Mouse (Mus musculus): Measurements from ENCODE around the gene Ctnna3. TPM values are rescaled to one million over a fixed set of nuclear protein-coding genes. Genes with fewer than 3 reads are reported as not detected.

Ctnna3 gene
- polyA plus RNA-seq, 1 experiment from 2014 or later: 0.55 TPM

GRCm38 (mm10) chr10:64130397-64131150, 700.7 kb downstream of the Ctnna3 start:
- WGBS: 60% methylated on average over 15 of the region's 15 CpGs
- H3K4me2 ChIP-seq (replicated peaks; ENCODE audit: low read depth, low read length): no peak overlapping the region
- no peaks in the 10 kb centered on the region for H3K9me3 ChIP-seq (ENCODE audit: low read length)
- no peak overlapping the region for H3K27ac ChIP-seq (ENCODE audit: low read length)
- no peak overlapping the region for H3K9ac ChIP-seq (replicated peaks; ENCODE audit: low read length)
- ATAC-seq (ENCODE audit: low FRiP score, low TSS enrichment): 0 out of 2 replicates have a peak, but pooled peaks have one; percentile 51
- no peaks in the 10 kb centered on the region for H3K36me3 ChIP-seq (ENCODE audit: insufficient read depth, low read length)
- no peak overlapping the region for H3K4me3 ChIP-seq (ENCODE audit: low read length)
- H3K27me3 ChIP-seq (ENCODE audit: insufficient read depth, low read length): no peaks in the 10 kb centered on the region
- no peaks in the 10 kb centered on the region for H3K4me1 ChIP-seq (ENCODE audit: insufficient read depth, low read length)

- Histone ChIP-seq H3K36me3 (ENCODE audit: insufficient read depth, low read length) (no peaks in the 10 kb centered on the region), H3K27ac (ENCODE audit: low read length) (no peak overlapping the region), H3K4me2 (replicated peaks; ENCODE audit: low read depth, low read length) (no peak overlapping the region), H3K4me3 (ENCODE audit: low read length) (no peak overlapping the region), H3K9me3 (ENCODE audit: low read length) (no peaks in the 10 kb centered on the region), H3K27me3 (ENCODE audit: insufficient read depth, low read length) (no peaks in the 10 kb centered on the region), H3K4me1 (ENCODE audit: insufficient read depth, low read length) (no peaks in the 10 kb centered on the region), H3K9ac (replicated peaks; ENCODE audit: low read length) (no peak overlapping the region)
- 80% methylated on average over 3 of the region's 3 CpGs for WGBS
- ATAC-seq (ENCODE audit: low FRiP score, low TSS enrichment): no peak
These were observed 703.6 kb downstream of the Ctnna3 start for GRCm38 (mm10) chr10:64133461-64133860.

GRCm38 (mm10) chr10:64135481-64135880, 705.6 kb downstream of the Ctnna3 start:
- no peaks in the 10 kb centered on the region for H3K9me3 ChIP-seq (ENCODE audit: low read length)
- no peak overlapping the region for H3K4me2 ChIP-seq (replicated peaks; ENCODE audit: low read depth, low read length)
- H3K9ac ChIP-seq (replicated peaks; ENCODE audit: low read length): no peak overlapping the region
- H3K27me3 ChIP-seq (ENCODE audit: insufficient read depth, low read length): no peaks in the 10 kb centered on the region
- 39% methylated on average over 7 of the region's 7 CpGs for WGBS
- no peaks in the 10 kb centered on the region for H3K4me1 ChIP-seq (ENCODE audit: insufficient read depth, low read length)
- H3K4me3 ChIP-seq (ENCODE audit: low read length): no peak overlapping the region
- ATAC-seq (ENCODE audit: low FRiP score, low TSS enrichment): no peak
- no peak overlapping the region for H3K27ac ChIP-seq (ENCODE audit: low read length)
- H3K36me3 ChIP-seq (ENCODE audit: insufficient read depth, low read length): no peaks in the 10 kb centered on the region

- H3K27ac ChIP-seq (ENCODE audit: low read length): no peak overlapping the region
- H3K9ac ChIP-seq (replicated peaks; ENCODE audit: low read length): no peak overlapping the region
- H3K4me3 ChIP-seq (ENCODE audit: low read length): no peak overlapping the region
- 85% methylated on average over 3 of the region's 3 CpGs for WGBS
- no peaks in the 10 kb centered on the region for H3K27me3 ChIP-seq (ENCODE audit: insufficient read depth, low read length)
- ATAC-seq (ENCODE audit: low FRiP score, low TSS enrichment): no peak
- no peak overlapping the region for H3K4me2 ChIP-seq (replicated peaks; ENCODE audit: low read depth, low read length)
- no peaks in the 10 kb centered on the region for H3K9me3 ChIP-seq (ENCODE audit: low read length)
- no peaks in the 10 kb centered on the region for H3K4me1 ChIP-seq (ENCODE audit: insufficient read depth, low read length)
- H3K36me3 ChIP-seq (ENCODE audit: insufficient read depth, low read length): no peaks in the 10 kb centered on the region
These were observed 716.6 kb downstream of the Ctnna3 start for GRCm38 (mm10) chr10:64146511-64146910.

- ATAC-seq (ENCODE audit: low FRiP score, low TSS enrichment): no peak
- no peaks in the 10 kb centered on the region for H3K9me3 ChIP-seq (ENCODE audit: low read length)
- H3K27ac ChIP-seq (ENCODE audit: low read length): no peak overlapping the region
- no peak overlapping the region for H3K9ac ChIP-seq (replicated peaks; ENCODE audit: low read length)
- H3K4me3 ChIP-seq (ENCODE audit: low read length): no peak overlapping the region
- H3K36me3 ChIP-seq (ENCODE audit: insufficient read depth, low read length): no peaks in the 10 kb centered on the region
- WGBS: 88% methylated on average over 13 of the region's 13 CpGs
- H3K27me3 ChIP-seq (ENCODE audit: insufficient read depth, low read length): no peaks in the 10 kb centered on the region
- no peaks in the 10 kb centered on the region for H3K4me1 ChIP-seq (ENCODE audit: insufficient read depth, low read length)
- no peak overlapping the region for H3K4me2 ChIP-seq (replicated peaks; ENCODE audit: low read depth, low read length)
These were observed 751.8 kb downstream of the Ctnna3 start for GRCm38 (mm10) chr10:64181696-64182095.

- no peaks in the 10 kb centered on the region for H3K9me3 ChIP-seq (ENCODE audit: low read length)
- H3K27ac ChIP-seq (ENCODE audit: low read length): no peak overlapping the region
- ATAC-seq (ENCODE audit: low FRiP score, low TSS enrichment): no peak
- no peaks in the 10 kb centered on the region for H3K27me3 ChIP-seq (ENCODE audit: insufficient read depth, low read length)
- no peaks in the 10 kb centered on the region for H3K4me1 ChIP-seq (ENCODE audit: insufficient read depth, low read length)
- no peak overlapping the region for H3K4me3 ChIP-seq (ENCODE audit: low read length)
- no peaks in the 10 kb centered on the region for H3K36me3 ChIP-seq (ENCODE audit: insufficient read depth, low read length)
- WGBS: 92% methylated on average over 4 of the region's 4 CpGs
- no peak overlapping the region for H3K9ac ChIP-seq (replicated peaks; ENCODE audit: low read length)
- H3K4me2 ChIP-seq (replicated peaks; ENCODE audit: low read depth, low read length): no peak overlapping the region
These were observed 752.8 kb downstream of the Ctnna3 start for GRCm38 (mm10) chr10:64182731-64183130.

- H3K27me3 ChIP-seq (ENCODE audit: insufficient read depth, low read length): no peaks in the 10 kb centered on the region
- no peak for ATAC-seq (ENCODE audit: low FRiP score, low TSS enrichment)
- H3K4me2 ChIP-seq (replicated peaks; ENCODE audit: low read depth, low read length): no peak overlapping the region
- no peak overlapping the region for H3K9ac ChIP-seq (replicated peaks; ENCODE audit: low read length)
- no peaks in the 10 kb centered on the region for H3K36me3 ChIP-seq (ENCODE audit: insufficient read depth, low read length)
- 93% methylated on average over 3 of the region's 3 CpGs for WGBS
- no peak overlapping the region for H3K27ac ChIP-seq (ENCODE audit: low read length)
- H3K9me3 ChIP-seq (ENCODE audit: low read length): no peaks in the 10 kb centered on the region
- no peak overlapping the region for H3K4me3 ChIP-seq (ENCODE audit: low read length)
- H3K4me1 ChIP-seq (ENCODE audit: insufficient read depth, low read length): no peaks in the 10 kb centered on the region
These were observed 758.1 kb downstream of the Ctnna3 start for GRCm38 (mm10) chr10:64188046-64188445.

- H3K4me1 ChIP-seq (ENCODE audit: insufficient read depth, low read length): no peaks in the 10 kb centered on the region
- H3K27me3 ChIP-seq (ENCODE audit: insufficient read depth, low read length): no peaks in the 10 kb centered on the region
- H3K9ac ChIP-seq (replicated peaks; ENCODE audit: low read length): no peak overlapping the region
- H3K9me3 ChIP-seq (ENCODE audit: low read length): no peaks in the 10 kb centered on the region
- 80% methylated on average over 1 of the region's 1 CpGs for WGBS
- H3K27ac ChIP-seq (ENCODE audit: low read length): no peak overlapping the region
- H3K36me3 ChIP-seq (ENCODE audit: insufficient read depth, low read length): no peaks in the 10 kb centered on the region
- no peak overlapping the region for H3K4me3 ChIP-seq (ENCODE audit: low read length)
- H3K4me2 ChIP-seq (replicated peaks; ENCODE audit: low read depth, low read length): no peak overlapping the region
- ATAC-seq (ENCODE audit: low FRiP score, low TSS enrichment): no peak
These were observed 767.7 kb downstream of the Ctnna3 start for GRCm38 (mm10) chr10:64197584-64197983.

GRCm38 (mm10) chr10:64215632-64216031, 785.7 kb downstream of the Ctnna3 start:
- ATAC-seq (ENCODE audit: low FRiP score, low TSS enrichment): no peak
- no peak overlapping the region for H3K9ac ChIP-seq (replicated peaks; ENCODE audit: low read length)
- H3K4me3 ChIP-seq (ENCODE audit: low read length): no peak overlapping the region
- 48% methylated on average over 3 of the region's 3 CpGs for WGBS
- no peaks in the 10 kb centered on the region for H3K27me3 ChIP-seq (ENCODE audit: insufficient read depth, low read length)
- no peaks in the 10 kb centered on the region for H3K9me3 ChIP-seq (ENCODE audit: low read length)
- no peak overlapping the region for H3K4me2 ChIP-seq (replicated peaks; ENCODE audit: low read depth, low read length)
- no peak overlapping the region for H3K27ac ChIP-seq (ENCODE audit: low read length)
- no peaks in the 10 kb centered on the region for H3K36me3 ChIP-seq (ENCODE audit: insufficient read depth, low read length)
- H3K4me1 ChIP-seq (ENCODE audit: insufficient read depth, low read length): no peaks in the 10 kb centered on the region

GRCm38 (mm10) chr10:64223023-64223422, 793.1 kb downstream of the Ctnna3 start:
- Histone ChIP-seq H3K36me3 (ENCODE audit: insufficient read depth, low read length) (no peaks in the 10 kb centered on the region), H3K4me3 (ENCODE audit: low read length) (no peak overlapping the region), H3K4me1 (ENCODE audit: insufficient read depth, low read length) (no peaks in the 10 kb centered on the region), H3K4me2 (replicated peaks; ENCODE audit: low read depth, low read length) (no peak overlapping the region), H3K27ac (ENCODE audit: low read length) (no peak overlapping the region), H3K9me3 (ENCODE audit: low read length) (no peaks in the 10 kb centered on the region), H3K9ac (replicated peaks; ENCODE audit: low read length) (no peak overlapping the region), H3K27me3 (ENCODE audit: insufficient read depth, low read length) (no peaks in the 10 kb centered on the region)
- WGBS: 42% methylated on average over 3 of the region's 3 CpGs
- no peak for ATAC-seq (ENCODE audit: low FRiP score, low TSS enrichment)
